Mouse (Mus musculus) midbrain, postnatal 0 days (tissue): ENCODE results near the gene Sp140. TPM values are rescaled to one million over a fixed set of nuclear protein-coding genes. Genes with fewer than 3 reads are reported as not detected.
"Not testable (repeated sequence)": the region's sequence is repeated elsewhere in the genome, so short reads cannot be mapped to it uniquely, and the experiment has no call there.

ENCODE experiments used
- ATAC-seq: fragments of 200-750 bp; cut with Nextera tagmentation; 2 replicates; pipeline ENCODE4 v1.8.0; 2017; ENCODE audit warnings: moderate number of reproducible peaks, mild to moderate bottlenecking, moderate TSS enrichment, moderate library complexity; ENCODE audit not compliant: low FRiP score
- DNase-seq: peaks from one replicate; pipeline ENCODE4 v3.0.0-alpha.2; 2015; ENCODE audit warnings: low spot score
- H3K27ac ChIP-seq: fragments of 300-500 bp; sonication (generic); 2 replicates; pipeline ENCODE4 v1.5.1; 2014; ENCODE audit warnings: low read depth, mild to moderate bottlenecking, low read length, mixed read lengths
- H3K27me3 ChIP-seq: fragments of 300-500 bp; sonication (generic); 2 replicates; pipeline ENCODE4 v1.6.1; 2014; ENCODE audit warnings: low read length, control low read depth, mixed read lengths; ENCODE audit not compliant: insufficient read depth
- H3K36me3 ChIP-seq: fragments of 300-500 bp; sonication (generic); 2 replicates; pipeline ENCODE4 v1.6.1; 2014; ENCODE audit warnings: low read length, control low read depth, mixed read lengths; ENCODE audit not compliant: insufficient read depth
- H3K4me1 ChIP-seq: fragments of 300-500 bp; sonication (generic); 2 replicates; pipeline ENCODE4 v1.6.1; 2014; ENCODE audit warnings: mild to moderate bottlenecking, control low read depth, antibody characterized with exemption, low read length, mixed read lengths; ENCODE audit not compliant: insufficient read depth
- H3K4me2 ChIP-seq: fragments of 300-500 bp; sonication (generic); 2 replicates; pipeline ENCODE4 v1.6.1; 2014; ENCODE audit warnings: low read depth, mild to moderate bottlenecking, low read length, mixed read lengths; ENCODE audit not compliant: poor library complexity, severe bottlenecking
- H3K4me3 ChIP-seq: fragments of 300-500 bp; sonication (generic); 2 replicates; pipeline ENCODE4 v1.5.1; 2014; ENCODE audit warnings: low read depth, mild to moderate bottlenecking, low read length, moderate library complexity
- H3K9ac ChIP-seq: fragments of 300-500 bp; sonication (generic); replicated peaks from 2 replicates; pipeline ENCODE4 v1.6.1; 2014; ENCODE audit warnings: mild to moderate bottlenecking, low read length, moderate library complexity, mixed read lengths; ENCODE audit not compliant: poor library complexity, severe bottlenecking
- H3K9me3 ChIP-seq: fragments of 300-500 bp; sonication (generic); 2 replicates; pipeline ENCODE4 v1.6.1; 2016; ENCODE audit warnings: low read length, control low read depth
- WGBS: fragments of 180-500 bp; shearing (Covaris S2); extraction: QIAGEN DNeasy Blood & Tissue Kit; methylation state at CpG from one replicate; pipeline ENCODE4 v1.1.7; 2014; 5-methylcytosine and 5-hydroxymethylcytosine counted together
- polyA plus RNA-seq: library from polyadenylated mRNA; unstranded; fragments of >200 nt; fragmentation: Nextera tagmentation; extraction: Ambion mirVana; gene quantifications from 2 replicates; pipeline ENCODE4 v1.2.1, GENCODE M21; 2015
- total RNA-seq: library from RNA; depleted of rRNA; stranded (reverse); fragments of >200 nt; gene quantifications from 2 replicates; pipeline ENCODE4 v1.2.3, GENCODE M21; 2014

Sp140 gene
- total and polyA plus RNA-seq, 2 experiments from 2014 or later, result 0.38 to 0.49 TPM

- not testable (repeated sequence) for H3K4me1 ChIP-seq, H3K4me2 ChIP-seq, H3K4me3 ChIP-seq, ATAC-seq, H3K36me3 ChIP-seq, H3K9ac ChIP-seq, H3K27me3 ChIP-seq, DNase-seq, H3K9me3 ChIP-seq, H3K27ac ChIP-seq
- WGBS, result 56% methylated on average over 3 of the region's 3 CpGs
Observed at GRCm38 (mm10) chr1:85615819-85616218, 15.6 kb downstream of the Sp140 start.

- ATAC-seq, H3K4me3 ChIP-seq, H3K27ac ChIP-seq, DNase-seq, H3K27me3 ChIP-seq, H3K4me2 ChIP-seq, H3K9me3 ChIP-seq, H3K4me1 ChIP-seq, H3K36me3 ChIP-seq, H3K9ac ChIP-seq: not testable (repeated sequence)
- WGBS, result 67% methylated on average over 4 of the region's 5 CpGs
Observed at GRCm38 (mm10) chr1:85617161-85617560, 17.0 kb downstream of the Sp140 start.

- H3K4me2 ChIP-seq, H3K4me1 ChIP-seq, H3K9ac ChIP-seq, H3K27ac ChIP-seq, ATAC-seq, DNase-seq, H3K4me3 ChIP-seq, H3K36me3 ChIP-seq, H3K27me3 ChIP-seq, H3K9me3 ChIP-seq: not testable (repeated sequence)
- WGBS, result 75% methylated on average over 1 of the region's 1 CpGs
Observed at GRCm38 (mm10) chr1:85618689-85619088, 18.5 kb downstream of the Sp140 start.

GRCm38 (mm10) chr1:85636936-85637335 is 36.8 kb downstream of the Sp140 start:
- not testable (repeated sequence) for H3K27ac ChIP-seq, H3K4me2 ChIP-seq, H3K36me3 ChIP-seq, H3K27me3 ChIP-seq, H3K4me1 ChIP-seq, ATAC-seq, H3K4me3 ChIP-seq, DNase-seq, H3K9ac ChIP-seq, H3K9me3 ChIP-seq
- WGBS, result 51% methylated on average over 3 of the region's 3 CpGs

GRCm38 (mm10) chr1:85638144-85638543 is 38.0 kb downstream of the Sp140 start:
- H3K36me3 ChIP-seq, DNase-seq: not testable (repeated sequence)

GRCm38 (mm10) chr1:85649881-85650280 is 49.7 kb downstream of the Sp140 start, which contains the start of gene Sp100:
Gene Sp100 (plus strand): TSS chr1:85649988.
- not testable (repeated sequence) for H3K27ac ChIP-seq, H3K4me3 ChIP-seq, H3K27me3 ChIP-seq, H3K4me1 ChIP-seq, DNase-seq, H3K4me2 ChIP-seq, H3K9me3 ChIP-seq, H3K9ac ChIP-seq, ATAC-seq, H3K36me3 ChIP-seq
- 83% methylated on average over 5 of the region's 6 CpGs for WGBS

More at GRCm38 (mm10) chr1:85638144-85638543, 38.0 kb downstream of the Sp140 start:
- not testable (repeated sequence) for H3K9ac ChIP-seq, H3K4me3 ChIP-seq, H3K9me3 ChIP-seq, ATAC-seq, H3K4me1 ChIP-seq, H3K27me3 ChIP-seq, H3K4me2 ChIP-seq, H3K27ac ChIP-seq
- 80% methylated on average over 4 of the region's 4 CpGs for WGBS

- H3K36me3 ChIP-seq, H3K9me3 ChIP-seq, H3K9ac ChIP-seq, DNase-seq, H3K27me3 ChIP-seq, H3K4me1 ChIP-seq, ATAC-seq, H3K4me3 ChIP-seq, H3K27ac ChIP-seq, H3K4me2 ChIP-seq: not testable (repeated sequence)
- 80% methylated on average over 3 of the region's 5 CpGs for WGBS
Observed at GRCm38 (mm10) chr1:85650524-85650923, 50.3 kb downstream of the Sp140 start.

GRCm38 (mm10) chr1:85651770-85652275 is 51.6 kb downstream of the Sp140 start:
- H3K9ac ChIP-seq, H3K27me3 ChIP-seq, H3K4me2 ChIP-seq, H3K27ac ChIP-seq, ATAC-seq, H3K9me3 ChIP-seq, H3K36me3 ChIP-seq, H3K4me1 ChIP-seq, H3K4me3 ChIP-seq: not testable (repeated sequence)
- 79% methylated on average over 13 of the region's 13 CpGs for WGBS
- DNase-seq, result peak; percentile 77

- 94% methylated on average over 2 of the region's 2 CpGs for WGBS
- not testable (repeated sequence) for H3K27me3 ChIP-seq, DNase-seq, H3K36me3 ChIP-seq, H3K4me2 ChIP-seq, H3K27ac ChIP-seq, H3K4me1 ChIP-seq, ATAC-seq, H3K4me3 ChIP-seq, H3K9me3 ChIP-seq, H3K9ac ChIP-seq
Observed at GRCm38 (mm10) chr1:85657211-85657610, 57.0 kb downstream of the Sp140 start.
